Mouse (Mus musculus) CH12.LX (cell line): ENCODE results near the gene S100a1. TPM values are rescaled to one million over a fixed set of nuclear protein-coding genes. Genes with fewer than 3 reads are reported as not detected.

Source experiments
- DNase-seq: peaks from one replicate; pipeline ENCODE4 v3.0.0-alpha.2; 2013; ENCODE audit errors: extremely low read depth
- H3K27ac ChIP-seq: 2 replicates; pipeline ENCODE4 v1.5.1; 2012; ENCODE audit warnings: low read depth, mild to moderate bottlenecking, control low read depth, moderate library complexity; ENCODE audit not compliant: insufficient read depth
- H3K27me3 ChIP-seq: replicated peaks from 2 replicates; pipeline ENCODE3; 2012; ENCODE audit warnings: inconsistent platforms
- H3K36me3 ChIP-seq, 2 experiments: replicated peaks in 1 of 2; 2 replicates each; pipeline versions ENCODE3 to v1.6.1; 2012; ENCODE audit warnings: inconsistent platforms in 1 of 2, low read length in 1 of 2, mild to moderate bottlenecking in 1 of 2, mixed read lengths in 1 of 2, moderate library complexity in 1 of 2; ENCODE audit not compliant: control insufficient read depth in 1 of 2, insufficient read depth in 1 of 2
- H3K4me1 ChIP-seq, 2 experiments: 2 replicates each; pipeline ENCODE4 v1.6.1; 2012; ENCODE audit warnings: inconsistent platforms in 1 of 2, moderate library complexity in 1 of 2; ENCODE audit not compliant: insufficient read depth in 2 of 2, control insufficient read depth in 1 of 2
- H3K4me2 ChIP-seq: 2 replicates; pipeline ENCODE4 v1.6.1; 2012; ENCODE audit warnings: low read depth, mild to moderate bottlenecking, control low read depth; ENCODE audit not compliant: poor library complexity, insufficient read depth, severe bottlenecking
- H3K4me3 ChIP-seq, 3 experiments: fragments of 150-350 bp in 1 of 3; sonication (generic) in 1 of 3; replicated peaks in 1 of 3; 2 replicates each; pipeline versions ENCODE3 to v1.5.1; 2011 to 2012; ENCODE audit warnings: low read depth in 2 of 3, low read length in 2 of 3, mild to moderate bottlenecking in 2 of 3, moderate library complexity in 2 of 3, control low read depth in 1 of 3, improper control_type of control experiment in 1 of 3, inconsistent platforms in 1 of 3, mixed read lengths in 1 of 3; ENCODE audit not compliant: poor library complexity in 1 of 3
- H3K79me2 ChIP-seq: replicated peaks from 2 replicates; pipeline ENCODE4 v1.6.1; 2012; ENCODE audit warnings: mild to moderate bottlenecking, moderate library complexity; ENCODE audit not compliant: control insufficient read depth, poor library complexity, insufficient read depth, severe bottlenecking; ENCODE audit errors: extremely low read depth
- H3K9ac ChIP-seq: 2 replicates; pipeline ENCODE4 v1.6.1; 2012; ENCODE audit warnings: low read depth, mild to moderate bottlenecking, control low read depth, moderate library complexity; ENCODE audit not compliant: insufficient read depth
- H3K9me3 ChIP-seq: replicated peaks from 2 replicates; pipeline ENCODE3; 2012; ENCODE audit warnings: low read length, inconsistent platforms, mixed read lengths
- CHD2 ChIP-seq: IDR thresholded peaks from 2 replicates; pipeline ENCODE4 v1.6.1; 2011; ENCODE audit warnings: low read length, improper control_type of control experiment
- CTCF ChIP-seq, 2 experiments: IDR thresholded peaks in 1 of 2; conservative IDR thresholded peaks in 1 of 2; 2 replicates each; pipeline ENCODE4 v1.5.1; 2011 to 2012; ENCODE audit warnings: low read depth in 2 of 2, low read length in 2 of 2, improper control_type of control experiment in 1 of 2, inconsistent platforms in 1 of 2, mild to moderate bottlenecking in 1 of 2, moderate library complexity in 1 of 2
- E2F4 ChIP-seq: IDR thresholded peaks from 2 replicates; pipeline ENCODE4 v1.6.1; 2011; ENCODE audit warnings: low read depth, low read length, improper control_type of control experiment; ENCODE audit not compliant: insufficient replicate concordance
- ETS1 ChIP-seq: conservative IDR thresholded peaks from 2 replicates; pipeline ENCODE4 v1.6.1; 2012; ENCODE audit warnings: low read depth, mild to moderate bottlenecking, inconsistent platforms, low read length, improper control_type of control experiment, moderate library complexity
- JUN ChIP-seq: IDR thresholded peaks from 2 replicates; pipeline ENCODE4 v1.6.1; 2011; ENCODE audit warnings: low read depth, mild to moderate bottlenecking, low read length, improper control_type of control experiment, moderate library complexity; ENCODE audit not compliant: insufficient read depth
- KAT2A ChIP-seq: IDR thresholded peaks from 2 replicates; pipeline ENCODE4 v1.6.1; 2012; ENCODE audit warnings: low read length, improper control_type of control experiment, inconsistent platforms; ENCODE audit not compliant: insufficient replicate concordance
- MAFK ChIP-seq: IDR thresholded peaks from 2 replicates; pipeline ENCODE4 v1.6.1; 2011; ENCODE audit warnings: low read length, improper control_type of control experiment; ENCODE audit not compliant: insufficient replicate concordance
- MAX ChIP-seq: IDR thresholded peaks from 2 replicates; pipeline ENCODE4 v1.6.1; 2011; ENCODE audit warnings: low read length, improper control_type of control experiment
- MAZ ChIP-seq: IDR thresholded peaks from 2 replicates; pipeline ENCODE4 v1.6.1; 2012; ENCODE audit warnings: low read depth, mild to moderate bottlenecking, inconsistent platforms, low read length, improper control_type of control experiment, moderate library complexity
- MXI1 ChIP-seq: IDR thresholded peaks from 2 replicates; pipeline ENCODE4 v1.6.1; 2011; ENCODE audit warnings: mild to moderate bottlenecking, low read depth, low read length, improper control_type of control experiment
- MYC ChIP-seq: IDR thresholded peaks from 2 replicates; pipeline ENCODE4 v1.6.1; 2011; ENCODE audit warnings: low read depth, mild to moderate bottlenecking, improper control_type of control experiment, low read length
- NRF1 ChIP-seq: IDR thresholded peaks from 2 replicates; pipeline ENCODE4 v1.6.1; 2014; ENCODE audit warnings: low read depth, mild to moderate bottlenecking, inconsistent platforms, low read length, improper control_type of control experiment, moderate library complexity
- PAX5 ChIP-seq: IDR thresholded peaks from 2 replicates; pipeline ENCODE4 v1.6.1; 2012; ENCODE audit warnings: low read length, inconsistent platforms, mixed read lengths
- POLR2AphosphoS2 ChIP-seq: IDR thresholded peaks from 2 replicates; pipeline ENCODE4 v1.6.1; 2011; ENCODE audit warnings: low read depth, low read length, improper control_type of control experiment
- TBP ChIP-seq: conservative IDR thresholded peaks from 2 replicates; pipeline ENCODE4 v1.6.1; 2011; ENCODE audit warnings: low read depth, low read length, improper control_type of control experiment
- TCF12 ChIP-seq: IDR thresholded peaks from 2 replicates; pipeline ENCODE4 v1.6.1; 2014; ENCODE audit warnings: low read depth, mild to moderate bottlenecking, inconsistent platforms, low read length, improper control_type of control experiment
- dilution Hi-C: fragments of 300-500 bp; cut with MboI; formaldehyde crosslinking; loops from 2 replicates; pipeline ENCODE4 v1.14.3; 2020; ENCODE audit warnings: low sequenced_read_pairs; ENCODE audit not compliant: extremely low pct_unique_long_range_greater_than_20kb, extremely low pct_ligation_motif_present
- in situ Hi-C: fragments of 300-500 bp; cut with MboI; formaldehyde crosslinking; loops from 3 replicates; pipeline ENCODE4 v1.14.3; 2019; ENCODE audit warnings: low sequenced_read_pairs, low pct_ligation_motif_present, low pct_unique_long_range_greater_than_20kb, mixed read lengths
- polyA plus RNA-seq: library from polyadenylated mRNA; unstranded; fragments of >175 nt; gene quantifications from 2 replicates; pipeline ENCODE4 v1.2.1, GENCODE M21; 2012; ENCODE audit warnings: low read depth; ENCODE audit not compliant: insufficient read length
- total RNA-seq, 2 experiments: library from RNA; depleted of rRNA; stranded (reverse); fragments of 300-350 nt in 1 of 2; fragments of >200 nt in 1 of 2; gene quantifications; 2 replicates each; pipeline ENCODE4 v1.2.3; 2012 to 2014

S100a1 gene
- total and polyA plus RNA-seq, 3 experiments: 2.7 to 13.2 (median 3.8) TPM

- H3K27me3 ChIP-seq: peaks cover 25% of the 10 kb centered on the region
These were observed 49.6 kb downstream of the S100a1 start for GRCm38 (mm10) chr3:90464552-90465080.

GRCm38 (mm10) chr3:90462579-90462978 lies 51.6 kb downstream of the S100a1 start:
- in situ Hi-C loops: no loop called here

More at GRCm38 (mm10) chr3:90464552-90465080, 49.6 kb downstream of the S100a1 start:
- in situ Hi-C loops: loop anchor here (5.0 kb wide), 1 partner anchor 47 kb away; no protein-coding TSS in a partner anchor
- H3K4me1 ChIP-seq: peaks cover 4 to 7% of the 10 kb centered on the region in 2 experiments; a peak in 2 of 4 replicates
- H3K27ac ChIP-seq: no peak overlapping the region
- no peak overlapping the region for H3K4me2 ChIP-seq
- no peak overlapping the region for H3K4me3 ChIP-seq
- DNase-seq: no peak
- H3K9ac ChIP-seq: no peak overlapping the region
- H3K9me3 ChIP-seq: peaks cover 11% of the 10 kb centered on the region
- TF ChIP-seq TCF12: no peak
- no peak for TF ChIP-seq MYC
- no peak for TF ChIP-seq MXI1
- H3K36me3 ChIP-seq: no peaks in the 10 kb centered on the region
- no peaks in the 10 kb centered on the region for H3K79me2 ChIP-seq
- dilution Hi-C loops: no loop called here

DNA sequence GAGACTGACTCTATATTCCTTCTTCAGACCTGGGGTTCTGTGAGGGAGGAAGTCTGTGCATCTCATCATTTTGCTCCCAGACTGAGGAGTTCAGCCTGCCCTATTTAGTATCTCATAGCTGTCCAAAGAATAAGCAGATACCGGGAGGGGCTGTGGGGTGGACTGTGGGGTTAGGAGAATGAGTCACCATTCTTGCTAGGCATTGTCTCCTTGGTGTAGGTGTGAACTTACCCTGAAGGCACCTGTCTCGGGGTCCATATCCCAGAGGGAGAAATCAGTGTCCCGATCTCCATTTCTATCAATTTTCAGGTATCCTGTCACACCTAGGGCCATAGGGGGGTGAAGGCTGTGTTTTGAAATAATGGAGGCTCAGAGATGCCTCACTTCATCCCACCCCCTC lies 52.3 kb downstream of the S100a1 start:
- DNase-seq: no peak
- no peaks in the 10 kb centered on the region for H3K36me3 ChIP-seq
- no peak for TF ChIP-seq PAX5
- no peak for TF ChIP-seq NRF1
- TF ChIP-seq POLR2AphosphoS2: no peak
- no peak for TF ChIP-seq JUN
- TF ChIP-seq MYC: no peak
- TF ChIP-seq TBP: no peak
- TF ChIP-seq MAX: no peak
- TF ChIP-seq KAT2A: no peak
- no peak for TF ChIP-seq CHD2
- TF ChIP-seq MAZ: no peak
- TF ChIP-seq E2F4: no peak
- TF ChIP-seq ETS1: no peak
- TF ChIP-seq MAFK: no peak
- no peaks in the 10 kb centered on the region for H3K79me2 ChIP-seq
- H3K4me1 ChIP-seq: peaks cover 4 to 7% of the 10 kb centered on the region in 2 experiments; a peak in 2 of 4 replicates
- no peak overlapping the region for H3K9ac ChIP-seq
- no peak overlapping the region for H3K4me3 ChIP-seq
- in situ Hi-C loops (no loop called here), dilution Hi-C loops (no loop called here)
- peaks cover 11% of the 10 kb centered on the region for H3K9me3 ChIP-seq
- H3K27ac ChIP-seq: no peak overlapping the region
- H3K27me3 ChIP-seq: peaks cover 25% of the 10 kb centered on the region
- H3K4me2 ChIP-seq: no peak overlapping the region

More at GRCm38 (mm10) chr3:90462579-90462978, 51.6 kb downstream of the S100a1 start:
- Histone ChIP-seq H3K27me3 (peaks cover 25% of the 10 kb centered on the region), H3K36me3 (no peaks in the 10 kb centered on the region), H3K4me3 (no peak overlapping the region), H3K27ac (no peak overlapping the region), H3K9me3 (peaks cover 11% of the 10 kb centered on the region), H3K79me2 (no peaks in the 10 kb centered on the region), H3K4me1 (peaks cover 4 to 7% of the 10 kb centered on the region in 2 experiments; a peak in 2 of 4 replicates), H3K9ac (no peak overlapping the region), H3K4me2 (no peak overlapping the region)
- TF ChIP-seq MAZ (no peak), CTCF (conservative IDR thresholded peaks at IDR 0.05 in 1 of 2, IDR thresholded peaks at IDR 0.05 in 1 of 2; ENCODE audit: low read depth in 2 of 2, low read length in 2 of 2) (peak in 1 of 2 experiments; percentile 11; a peak in 1 of 4 replicates)
- DNase-seq: no peak
- dilution Hi-C loops: no loop called here
